10 mouse cellular contexts compared by ENCODE assay signal in genomic region chr12:112077651-112078050, GRCm38 (mm10). TPM values are rescaled to one million over a fixed set of nuclear protein-coding genes. Genes with fewer than 3 reads are reported as not detected.
DNase-seq lines count a peak whose midpoint lies in the region; ATAC-seq and TF ChIP-seq lines count a peak whose summit lies in the region.
"Had no signal": no experiment of that assay in that cellular context is flagged by ENCODE, and none has a peak within 500 bp of the region (broad histone marks: within the 10 kb centered on the region; RNA-seq: fewer than 3 reads in every experiment).

No protein-coding gene starts in this region.

- no peaks in the 10 kb centered on the region for H3K36me3 ChIP-seq in liver, postnatal 0 days (replicated peaks; ENCODE audit: insufficient read depth, low read length)
- H3K36me3 ChIP-seq: embryonic facial prominence, embryonic 13.5 days; stomach, embryonic 15.5 days had no signal

- no peak for TF ChIP-seq EP300 in liver, postnatal 0 days (IDR thresholded peaks at IDR 0.05; ENCODE audit: low read depth)

- H3K4me1 ChIP-seq in liver, postnatal 0 days (ENCODE audit: insufficient read depth) = no peaks in the 10 kb centered on the region
- H3K4me1 ChIP-seq: embryonic facial prominence, embryonic 13.5 days; stomach, embryonic 15.5 days had no signal

- H3K4me3 ChIP-seq in liver, postnatal 0 days (ENCODE audit: low read depth, low read length) = no peak overlapping the region
- H3K4me3 ChIP-seq: embryonic facial prominence, embryonic 13.5 days; stomach, embryonic 15.5 days had no signal

- ATAC-seq in common myeloid progenitor, adult 5-6 weeks (replicated peaks; ENCODE audit: low read depth, poor library complexity, severe bottlenecking) = peak; percentile 89
- peak; percentile 48; the same call in 1 of the 2 replicates for ATAC-seq in liver, postnatal 0 days

- peak; percentile 19 to 62 for DNase-seq in spleen, adult 18-20 months
- DNase-seq in spleen, adult 12 weeks (ENCODE audit: low spot score) = no peak
- DNase-seq in gastrocnemius, postnatal 4 days (ENCODE audit: low spot score in 2 of 2) = peak; percentile 48 to 71
- peak; percentile 75 to 89 for DNase-seq in kidney, postnatal 25 days
- peak; percentile 80 for DNase-seq in liver, postnatal 0 days
- peak; percentile 28 for DNase-seq in ovary, adult 18-20 months (ENCODE audit: low spot score)
- peak; percentile 54 for DNase-seq in thymus, postnatal 25 days

- H3K9ac ChIP-seq in liver, postnatal 0 days (replicated peaks) = no peak overlapping the region
- H3K9ac ChIP-seq: embryonic facial prominence, embryonic 13.5 days; stomach, embryonic 15.5 days had no signal

- 9% methylated on average over 6 of the region's 6 CpGs for WGBS in liver, postnatal 0 days (ENCODE audit: insufficient replicate concordance)

- H3K27me3 ChIP-seq in liver, postnatal 0 days (ENCODE audit: insufficient read depth, low read length) = no peaks in the 10 kb centered on the region
- H3K27me3 ChIP-seq: embryonic facial prominence, embryonic 13.5 days; stomach, embryonic 15.5 days had no signal

- no peaks in the 10 kb centered on the region for H3K9me3 ChIP-seq in liver, postnatal 0 days (ENCODE audit: low read length)
- H3K9me3 ChIP-seq: embryonic facial prominence, embryonic 13.5 days; stomach, embryonic 15.5 days had no signal

- H3K27ac ChIP-seq in liver, postnatal 0 days (ENCODE audit: low read depth) = no peak overlapping the region
- H3K27ac ChIP-seq: embryonic facial prominence, embryonic 13.5 days; stomach, embryonic 15.5 days had no signal

- H3K4me2 ChIP-seq in liver, postnatal 0 days (ENCODE audit: low read depth, low read length) = no peak overlapping the region
- H3K4me2 ChIP-seq: embryonic facial prominence, embryonic 13.5 days; stomach, embryonic 15.5 days had no signal

- TF ChIP-seq CTCF in liver, postnatal 0 days (IDR thresholded peaks at IDR 0.05; ENCODE audit: low read depth) = peak; percentile 88

RNA-seq across cellular contexts. Expression of gene Aspg, which starts 28.8 kb away (rescaled TPM):
- not detected in 2 replicates for total RNA-seq in common myeloid progenitor, adult 5-6 weeks (2017)
- total RNA-seq in gastrocnemius, postnatal 4 days (2021) = under 1 TPM; 0.32 to 0.62 TPM
- 12.6 and 14.8 TPM in 2 replicates for polyA plus RNA-seq in liver, postnatal 0 days (2015; fragmentation: Nextera tagmentation; extraction: Ambion mirVana)
